23 mouse cellular contexts compared by ENCODE assay signal in the genomic region with DNA sequence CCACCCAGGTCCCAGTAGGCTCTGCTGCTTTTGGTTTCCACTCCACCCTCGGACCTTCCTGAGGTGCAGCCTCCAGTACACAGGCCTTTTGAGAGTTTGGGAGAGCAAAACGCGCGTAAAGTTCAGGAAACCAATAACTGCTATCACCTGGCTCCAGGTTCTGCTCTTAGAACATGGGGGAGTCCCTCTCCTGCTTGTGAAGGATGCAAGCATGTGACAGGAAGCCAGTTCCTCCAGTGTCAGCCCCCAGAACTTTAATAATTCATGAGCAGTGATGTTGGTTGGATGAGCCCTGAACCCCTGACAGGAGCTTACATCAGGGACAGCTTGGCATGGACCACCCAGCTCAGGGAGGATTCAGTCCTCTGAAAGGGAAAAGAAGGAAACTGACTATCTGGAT. TPM values are rescaled to one million over a fixed set of nuclear protein-coding genes. Genes with fewer than 3 reads are reported as not detected.
DNase-seq lines count a peak whose midpoint lies in the region; ATAC-seq and TF ChIP-seq lines count a peak whose summit lies in the region.
"Had no signal": no experiment of that assay in that cellular context is flagged by ENCODE, and none has a peak within 500 bp of the region (broad histone marks: within the 10 kb centered on the region; RNA-seq: fewer than 3 reads in every experiment).

No protein-coding gene starts in this region.

- no peak for TF ChIP-seq RAD21 in CH12.LX (IDR thresholded peaks at IDR 0.05; ENCODE audit: low read depth, low read length)

- no peaks in the 10 kb centered on the region for H3K36me3 ChIP-seq in CH12.LX (replicated peaks in 1 of 2; ENCODE audit: control insufficient read depth in 1 of 2, insufficient read depth in 1 of 2, low read length in 1 of 2)
- H3K36me3 ChIP-seq in splenic B cell, adult 2 months (ENCODE audit: control insufficient read depth, insufficient read depth, low read length, poor library complexity, severe bottlenecking), result no peaks in the 10 kb centered on the region
- no peaks in the 10 kb centered on the region for H3K36me3 ChIP-seq in midbrain, embryonic 11.5 days (ENCODE audit: control insufficient read depth, insufficient read depth, low read length)
- H3K36me3 ChIP-seq: embryonic facial prominence, embryonic 13.5 days; embryonic facial prominence, embryonic 15.5 days; forebrain, embryonic 10.5 days; forebrain, embryonic 12.5 days had no signal

- dilution Hi-C loops in CH12.LX (cut with MboI; ENCODE audit: extremely low pct_ligation_motif_present, extremely low pct_unique_long_range_greater_than_20kb, low sequenced_read_pairs), result no loop called here

- no peaks in the 10 kb centered on the region for H3K79me2 ChIP-seq in CH12.LX (replicated peaks; ENCODE audit: control insufficient read depth, extremely low read depth, insufficient read depth, poor library complexity, severe bottlenecking)

- in situ Hi-C loops in CH12.LX (cut with MboI; ENCODE audit: low pct_ligation_motif_present, low pct_unique_long_range_greater_than_20kb, low sequenced_read_pairs), result no loop called here

- H3K4me2 ChIP-seq in CH12.LX (ENCODE audit: insufficient read depth, low read depth, poor library complexity, severe bottlenecking), result peak overlapping the region; percentile 27
- no peak overlapping the region for H3K4me2 ChIP-seq in midbrain, embryonic 11.5 days
- H3K4me2 ChIP-seq: embryonic facial prominence, embryonic 13.5 days; embryonic facial prominence, embryonic 15.5 days; forebrain, embryonic 12.5 days had no signal

- peak; percentile 18; the same call in 1 of the 2 replicates for TF ChIP-seq POLR2A in CH12.LX (IDR thresholded peaks at IDR 0.05; ENCODE audit: low read depth, low read length)

- peaks cover 18 to 62% of the 10 kb centered on the region in 2 experiments for H3K4me1 ChIP-seq in CH12.LX (ENCODE audit: control insufficient read depth in 1 of 2, insufficient read depth in 2 of 2)
- no peaks in the 10 kb centered on the region for H3K4me1 ChIP-seq in midbrain, embryonic 11.5 days (ENCODE audit: control insufficient read depth, insufficient read depth, low read length)
- H3K4me1 ChIP-seq: forebrain, embryonic 12.5 days had no signal

- no peak for DNase-seq in layer of hippocampus, adult 2 months (ENCODE audit: low spot score in 2 of 2)
- no peak for DNase-seq in layer of hippocampus, adult 9-11 months
- DNase-seq in CH12.LX (ENCODE audit: extremely low read depth), result peak; percentile 69
- peak; percentile 13 for DNase-seq in splenic B cell, adult 2 months (ENCODE audit: low read depth, low spot score)
- no peak for DNase-seq in gastrocnemius, postnatal 36 days
- DNase-seq in midbrain, embryonic 11.5 days (ENCODE audit: low spot score, missing footprints), result no peak
- DNase-seq: adrenal gland, adult 2 months; adrenal gland, postnatal 10 days; adrenal gland, postnatal 25 days; cerebellum, adult 11 months; cerebellum, adult 18-20 months; cerebellum, adult 8-10 months; cerebellum, adult 9-11 months; cerebellum, postnatal 14 days; cerebellum, postnatal 36 days; embryo, embryonic 11 days had no signal

- intact Hi-C loops in gastrocnemius, postnatal 36 days (cut with DNase I), result no loop called here

- peaks cover 3% of the 10 kb centered on the region for H3K27me3 ChIP-seq in CH12.LX (replicated peaks)
- H3K27me3 ChIP-seq in splenic B cell, adult 2 months (ENCODE audit: control insufficient read depth, insufficient read depth, low read length, poor library complexity, severe bottlenecking), result no peaks in the 10 kb centered on the region
- no peaks in the 10 kb centered on the region for H3K27me3 ChIP-seq in midbrain, embryonic 11.5 days (ENCODE audit: control insufficient read depth, insufficient read depth, low read length)
- H3K27me3 ChIP-seq: embryonic facial prominence, embryonic 13.5 days; embryonic facial prominence, embryonic 15.5 days; forebrain, embryonic 12.5 days had no signal

- ATAC-seq in midbrain, embryonic 11.5 days (ENCODE audit: low FRiP score), result no peak
- ATAC-seq: forebrain, embryonic 14.5 days; forebrain, embryonic 16.5 days had no signal

- H3K4me3 ChIP-seq in layer of hippocampus, adult 2 months, result no peak overlapping the region
- peak overlapping the region in 2 of 3 experiments; percentile 6 to 26 for H3K4me3 ChIP-seq in CH12.LX (replicated peaks in 1 of 3; ENCODE audit: low read depth in 2 of 3, low read length in 2 of 3, poor library complexity in 1 of 3)
- H3K4me3 ChIP-seq in midbrain, embryonic 11.5 days (ENCODE audit: low read depth, low read length), result no peak overlapping the region
- H3K4me3 ChIP-seq: embryonic facial prominence, embryonic 13.5 days; embryonic facial prominence, embryonic 15.5 days; erythroblast, embryonic 14.5 days; forebrain, embryonic 10.5 days; forebrain, embryonic 12.5 days had no signal

- no peak overlapping the region for H3K9ac ChIP-seq in CH12.LX (ENCODE audit: insufficient read depth, low read depth)
- no peak overlapping the region for H3K9ac ChIP-seq in midbrain, embryonic 11.5 days (ENCODE audit: low read length)
- H3K9ac ChIP-seq: embryonic facial prominence, embryonic 13.5 days; embryonic facial prominence, embryonic 15.5 days; forebrain, embryonic 12.5 days had no signal

- no peaks in the 10 kb centered on the region for H3K9me3 ChIP-seq in CH12.LX (replicated peaks; ENCODE audit: low read length)
- H3K9me3 ChIP-seq in midbrain, embryonic 11.5 days (ENCODE audit: control insufficient read depth, low read length), result no peaks in the 10 kb centered on the region
- H3K9me3 ChIP-seq: embryonic facial prominence, embryonic 13.5 days; embryonic facial prominence, embryonic 15.5 days; forebrain, embryonic 10.5 days; forebrain, embryonic 12.5 days had no signal

- 93% methylated on average over 4 of the region's 4 CpGs for WGBS in midbrain, embryonic 11.5 days

- peak overlapping the region; percentile 10; the same call in 1 of the 2 replicates for H3K27ac ChIP-seq in layer of hippocampus, adult 2 months
- H3K27ac ChIP-seq in CH12.LX (ENCODE audit: insufficient read depth, low read depth), result no peak overlapping the region
- no peak overlapping the region for H3K27ac ChIP-seq in midbrain, embryonic 11.5 days (ENCODE audit: low read depth, low read length)
- H3K27ac ChIP-seq: embryonic facial prominence, embryonic 13.5 days; embryonic facial prominence, embryonic 15.5 days; forebrain, embryonic 10.5 days; forebrain, embryonic 12.5 days had no signal

- peak; percentile 41; the same call in 1 of the 2 replicates for TF ChIP-seq EP300 in CH12.LX (IDR thresholded peaks at IDR 0.05; ENCODE audit: low read length)

- no peak for TF ChIP-seq CTCF in layer of hippocampus, adult 2 months (conservative IDR thresholded peaks at IDR 0.05)
- TF ChIP-seq CTCF in CH12.LX (conservative IDR thresholded peaks at IDR 0.05 in 1 of 2, IDR thresholded peaks at IDR 0.05 in 1 of 2; ENCODE audit: low read depth in 2 of 2, low read length in 2 of 2), result no peak

TF ChIP-seq in CH12.LX, 34 proteins besides CTCF, POLR2A, EP300 and RAD21 (continues in another document):
- peak; percentile 65 for TF ChIP-seq ETS1 (conservative IDR thresholded peaks at IDR 0.05; ENCODE audit: low read depth, low read length)
- no peak for TF ChIP-seq PAX5 (IDR thresholded peaks at IDR 0.05; ENCODE audit: low read length)
- TF ChIP-seq MXI1 (IDR thresholded peaks at IDR 0.05; ENCODE audit: low read depth, low read length), result no peak; the same call in 1 of the 2 replicates
- TF ChIP-seq E2F4 (IDR thresholded peaks at IDR 0.05; ENCODE audit: insufficient replicate concordance, low read depth, low read length), result no peak
- TF ChIP-seq BHLHE40 (IDR thresholded peaks at IDR 0.05; ENCODE audit: low read depth, low read length), result peak; percentile 82
- TF ChIP-seq CHD2 (IDR thresholded peaks at IDR 0.05; ENCODE audit: low read length), result no peak
- no peak for TF ChIP-seq JUN (IDR thresholded peaks at IDR 0.05; ENCODE audit: insufficient read depth, low read depth, low read length)
- TF ChIP-seq IRF4 (IDR thresholded peaks at IDR 0.05; ENCODE audit: low read depth, low read length), result peak; percentile 34; the same call in 1 of the 2 replicates
- TF ChIP-seq POLR2AphosphoS2 (IDR thresholded peaks at IDR 0.05; ENCODE audit: low read depth, low read length), result no peak
- TF ChIP-seq KAT2A (IDR thresholded peaks at IDR 0.05; ENCODE audit: insufficient replicate concordance, low read length), result no peak
- no peak for TF ChIP-seq JUND (conservative IDR thresholded peaks at IDR 0.05; ENCODE audit: low read depth, low read length)
- no peak for TF ChIP-seq ZKSCAN1 (IDR thresholded peaks at IDR 0.05; ENCODE audit: borderline replicate concordance, low read depth, low read length)
- TF ChIP-seq CHD1 (IDR thresholded peaks at IDR 0.05; ENCODE audit: low read depth, low read length), result peak; percentile 65; the same call in 1 of the 2 replicates
- TF ChIP-seq SMC3 (IDR thresholded peaks at IDR 0.05; ENCODE audit: low read depth, low read length), result no peak
- peak; percentile 72; the same call in 1 of the 2 replicates for TF ChIP-seq MYC (IDR thresholded peaks at IDR 0.05; ENCODE audit: low read depth, low read length)
- 0 out of 2 replicates have a peak, but pooled peaks have one; percentile 16 for TF ChIP-seq HCFC1 (IDR thresholded peaks at IDR 0.05; ENCODE audit: low read depth, low read length)
- peak; percentile 23; the same call in 1 of the 2 replicates for TF ChIP-seq RCOR1 (conservative IDR thresholded peaks at IDR 0.05; ENCODE audit: low read depth, low read length)
- TF ChIP-seq TCF12 (IDR thresholded peaks at IDR 0.05; ENCODE audit: low read depth, low read length), result no peak
- TF ChIP-seq ZNF384 (IDR thresholded peaks at IDR 0.05; ENCODE audit: low read depth, low read length), result no peak
- 0 out of 2 replicates have a peak, but pooled peaks have one; percentile 29 for TF ChIP-seq MAZ (IDR thresholded peaks at IDR 0.05; ENCODE audit: low read depth, low read length)
- no peak; the same call in 1 of the 2 replicates for TF ChIP-seq NELFE (IDR thresholded peaks at IDR 0.05; ENCODE audit: low read depth, low read length)
- TF ChIP-seq MAFK (IDR thresholded peaks at IDR 0.05; ENCODE audit: insufficient replicate concordance, low read length), result no peak
- TF ChIP-seq ZC3H11A (IDR thresholded peaks at IDR 0.05; ENCODE audit: low read depth, low read length), result no peak
- TF ChIP-seq SIN3A (IDR thresholded peaks at IDR 0.05; ENCODE audit: low read length), result 0 out of 2 replicates have a peak, but pooled peaks have one; percentile 54
- TF ChIP-seq UBTF (IDR thresholded peaks at IDR 0.05; ENCODE audit: low read depth, low read length), result no peak
- peak; percentile 30; the same call in 1 of the 2 replicates for TF ChIP-seq MAX (IDR thresholded peaks at IDR 0.05; ENCODE audit: low read length)

RNA-seq across cellular contexts. Expression of a gene that starts 18.9 kb away (rescaled TPM):
- total RNA-seq in layer of hippocampus, adult 2 months (2021), result 10 to 100 TPM; 12.8 to 18.3 TPM
- total RNA-seq in CH12.LX (2012; rRNA removed), result 74.6 and 77.4 TPM in 2 replicates
- 62.2 and 75.2 TPM in 2 replicates for total RNA-seq in CH12.LX (2014; rRNA removed)
- 96.0 and 111 TPM in 2 replicates for polyA plus RNA-seq in CH12.LX (2012; ENCODE audit: insufficient read length, low read depth)
- total RNA-seq in gastrocnemius, postnatal 36 days (2021), result 1 to 10 TPM; 1.2 to 5.8 TPM
- 1.8 and 1.9 TPM in 2 replicates for polyA plus RNA-seq in midbrain, embryonic 11.5 days (2014; fragmentation: Nextera tagmentation; extraction: Ambion mirVana)

Comparison
In these comparisons a context has a peak if more than half of its experiments do, and no peak if none do; other contexts are left out.
1. DNase-seq: peak in CH12.LX (single experiment) and splenic B cell, adult 2 months (single experiment); none in layer of hippocampus, adult 2 months (0 of 2), layer of hippocampus, adult 9-11 months (single experiment), gastrocnemius, postnatal 36 days (0 of 2) and midbrain, embryonic 11.5 days (single experiment).
2. H3K4me3 ChIP-seq: peak in CH12.LX (2 of 3); none in layer of hippocampus, adult 2 months (single experiment) and midbrain, embryonic 11.5 days (single experiment).